Mouse (Mus musculus) liver, adult 2 months (tissue): ENCODE measurements around the gene Gm14443.
"Not testable (repeated sequence)": the region's sequence is repeated elsewhere in the genome, so short reads cannot be mapped to it uniquely, and the experiment has no call there.

Experiments used
- CTCF ChIP-seq: fragments of 200-500 bp; IDR thresholded peaks from 2 replicates; pipeline ENCODE4 v1.5.1; 2011; ENCODE audit warnings: low read depth, low read length, control low read depth
- POLR2A ChIP-seq: fragments of 200-500 bp; IDR thresholded peaks from 2 replicates; pipeline ENCODE4 v1.6.1; 2011; ENCODE audit warnings: low read length, control low read depth; ENCODE audit not compliant: insufficient read depth; ENCODE audit errors: extremely low read depth

DNA sequence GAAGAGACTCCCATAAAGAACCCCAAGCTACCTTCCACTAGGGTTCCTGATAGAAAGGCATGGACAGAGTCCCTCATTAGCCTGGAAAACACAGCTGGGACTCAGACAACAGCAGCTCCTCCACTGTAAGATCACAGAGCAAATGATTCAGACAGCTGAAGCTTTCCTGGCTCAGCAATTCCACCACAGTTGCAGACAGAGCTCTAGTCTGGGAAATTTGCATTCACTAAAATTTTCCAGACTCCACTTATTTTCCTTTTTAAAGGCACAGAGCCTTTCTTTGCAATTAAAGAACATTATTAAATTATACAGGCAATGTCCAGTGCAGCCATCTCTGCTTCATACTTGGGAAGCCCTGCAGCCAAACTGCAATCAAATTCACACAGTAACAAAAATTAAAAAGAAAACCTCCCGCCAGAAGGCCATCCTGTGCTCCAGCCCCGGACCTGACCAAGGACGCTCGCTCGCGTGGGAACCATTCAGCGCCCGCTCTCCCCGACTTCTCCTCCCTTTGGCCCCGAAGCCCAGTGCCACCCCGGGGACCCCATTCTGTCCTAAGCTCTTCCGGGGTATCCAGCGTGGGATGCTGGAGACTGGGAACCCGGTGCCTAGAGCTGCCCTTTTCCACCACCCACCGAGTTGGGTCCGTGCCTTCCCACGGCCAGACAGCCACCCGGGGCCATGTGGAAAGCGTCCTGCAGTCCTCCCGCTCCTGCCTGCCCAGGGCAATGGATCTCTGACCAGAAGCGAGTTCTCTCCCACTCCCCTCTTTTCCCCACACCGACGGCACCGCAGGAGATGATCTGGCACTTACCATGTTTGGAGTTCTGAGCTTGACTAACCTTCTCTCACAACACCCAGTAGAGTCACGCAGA is 34.3 kb downstream of the Gm14443 start:
- not testable (repeated sequence) for TF ChIP-seq POLR2A, CTCF
